Mouse (Mus musculus): Measurements from ENCODE around the gene Galnt7. TPM values are rescaled to one million over a fixed set of nuclear protein-coding genes. Genes with fewer than 3 reads are reported as not detected.

Galnt7 gene
- polyA plus RNA-seq, 1 experiment from 2014 or later, result 19.5 TPM

GRCm38 (mm10) chr8:57498847-57499511 lies 153.9 kb downstream of the Galnt7 start:
- peaks cover 4% of the 10 kb centered on the region; the same call in 1 of the 2 replicates for H3K4me1 ChIP-seq (replicated peaks; ENCODE audit: control insufficient read depth, insufficient read depth, low read length)
- DNase-seq (ENCODE audit: low spot score) (no peak), ATAC-seq (replicated peaks; ENCODE audit: low FRiP score) (peak; percentile 45)
- no peak overlapping the region for H3K9ac ChIP-seq (ENCODE audit: low read length)
- 60% methylated on average over 17 of the region's 17 CpGs for WGBS
- no peak overlapping the region for H3K4me3 ChIP-seq (ENCODE audit: low read depth, low read length)
- no peaks in the 10 kb centered on the region for H3K36me3 ChIP-seq (ENCODE audit: control insufficient read depth, insufficient read depth, low read length)
- H3K9me3 ChIP-seq (ENCODE audit: control insufficient read depth, low read length), result no peaks in the 10 kb centered on the region
- no peaks in the 10 kb centered on the region for H3K27me3 ChIP-seq (ENCODE audit: control insufficient read depth, insufficient read depth, low read length)
- no peak overlapping the region; the same call in 1 of the 2 replicates for H3K27ac ChIP-seq (ENCODE audit: low read depth, low read length)
- no peak overlapping the region for H3K4me2 ChIP-seq (ENCODE audit: low read depth, low read length, severe bottlenecking)

- Histone ChIP-seq H3K9me3 (ENCODE audit: control insufficient read depth, low read length) (no peaks in the 10 kb centered on the region), H3K4me2 (ENCODE audit: low read depth, low read length, severe bottlenecking) (no peak overlapping the region), H3K4me1 (replicated peaks; ENCODE audit: control insufficient read depth, insufficient read depth, low read length) (peaks cover 4% of the 10 kb centered on the region; the same call in 1 of the 2 replicates), H3K4me3 (ENCODE audit: low read depth, low read length) (no peak overlapping the region), H3K9ac (ENCODE audit: low read length) (no peak overlapping the region), H3K27me3 (ENCODE audit: control insufficient read depth, insufficient read depth, low read length) (no peaks in the 10 kb centered on the region), H3K27ac (ENCODE audit: low read depth, low read length) (no peak overlapping the region; the same call in 1 of the 2 replicates), H3K36me3 (ENCODE audit: control insufficient read depth, insufficient read depth, low read length) (no peaks in the 10 kb centered on the region)
- no peak for DNase-seq (ENCODE audit: low spot score)
- ATAC-seq (replicated peaks; ENCODE audit: low FRiP score), result peak; percentile 13; the same call in 1 of the 2 replicates
- WGBS, result 59% methylated on average over 8 of the region's 8 CpGs
Measured at GRCm38 (mm10) chr8:57498494-57498846, 154.4 kb downstream of the Galnt7 start.

- no peak for DNase-seq (ENCODE audit: low spot score)
- no peaks in the 10 kb centered on the region for H3K4me1 ChIP-seq (replicated peaks; ENCODE audit: control insufficient read depth, insufficient read depth, low read length)
- 97% methylated on average over 4 of the region's 4 CpGs for WGBS
- no peaks in the 10 kb centered on the region for H3K27me3 ChIP-seq (ENCODE audit: control insufficient read depth, insufficient read depth, low read length)
- no peak for ATAC-seq (replicated peaks; ENCODE audit: low FRiP score)
- H3K27ac ChIP-seq (ENCODE audit: low read depth, low read length), result no peak overlapping the region
- no peaks in the 10 kb centered on the region for H3K36me3 ChIP-seq (ENCODE audit: control insufficient read depth, insufficient read depth, low read length)
- H3K9ac ChIP-seq (ENCODE audit: low read length), result no peak overlapping the region
- no peak overlapping the region for H3K4me2 ChIP-seq (ENCODE audit: low read depth, low read length, severe bottlenecking)
- no peak overlapping the region for H3K4me3 ChIP-seq (ENCODE audit: low read depth, low read length)
- H3K9me3 ChIP-seq (ENCODE audit: control insufficient read depth, low read length), result no peaks in the 10 kb centered on the region
Measured at GRCm38 (mm10) chr8:57491873-57492272, 161.0 kb downstream of the Galnt7 start.

GRCm38 (mm10) chr8:57489896-57490295 lies 162.9 kb downstream of the Galnt7 start:
- ATAC-seq (replicated peaks; ENCODE audit: low FRiP score), result no peak
- no peaks in the 10 kb centered on the region for H3K36me3 ChIP-seq (ENCODE audit: control insufficient read depth, insufficient read depth, low read length)
- no peaks in the 10 kb centered on the region for H3K4me1 ChIP-seq (replicated peaks; ENCODE audit: control insufficient read depth, insufficient read depth, low read length)
- no peak overlapping the region for H3K9ac ChIP-seq (ENCODE audit: low read length)
- DNase-seq (ENCODE audit: low spot score), result no peak
- H3K4me3 ChIP-seq (ENCODE audit: low read depth, low read length), result no peak overlapping the region
- no peak overlapping the region for H3K27ac ChIP-seq (ENCODE audit: low read depth, low read length)
- H3K4me2 ChIP-seq (ENCODE audit: low read depth, low read length, severe bottlenecking), result no peak overlapping the region
- H3K9me3 ChIP-seq (ENCODE audit: control insufficient read depth, low read length), result no peaks in the 10 kb centered on the region
- no peaks in the 10 kb centered on the region for H3K27me3 ChIP-seq (ENCODE audit: control insufficient read depth, insufficient read depth, low read length)

GRCm38 (mm10) chr8:57489366-57489765 lies 163.5 kb downstream of the Galnt7 start:
- Histone ChIP-seq H3K27ac (ENCODE audit: low read depth, low read length) (no peak overlapping the region), H3K4me2 (ENCODE audit: low read depth, low read length, severe bottlenecking) (no peak overlapping the region), H3K27me3 (ENCODE audit: control insufficient read depth, insufficient read depth, low read length) (no peaks in the 10 kb centered on the region), H3K4me1 (replicated peaks; ENCODE audit: control insufficient read depth, insufficient read depth, low read length) (no peaks in the 10 kb centered on the region), H3K9ac (ENCODE audit: low read length) (no peak overlapping the region), H3K36me3 (ENCODE audit: control insufficient read depth, insufficient read depth, low read length) (no peaks in the 10 kb centered on the region), H3K9me3 (ENCODE audit: control insufficient read depth, low read length) (no peaks in the 10 kb centered on the region), H3K4me3 (ENCODE audit: low read depth, low read length) (no peak overlapping the region)
- ATAC-seq (replicated peaks; ENCODE audit: low FRiP score) (no peak), DNase-seq (ENCODE audit: low spot score) (no peak)
- 97% methylated on average over 1 of the region's 1 CpGs for WGBS

- H3K4me3 ChIP-seq (ENCODE audit: low read depth, low read length), result peak overlapping the region; percentile 93
- peak; percentile 90 for DNase-seq (ENCODE audit: low spot score)
- H3K9me3 ChIP-seq (ENCODE audit: control insufficient read depth, low read length), result no peaks in the 10 kb centered on the region
- under 1% methylated on average over 25 of the region's 25 CpGs for WGBS
- H3K27ac ChIP-seq (ENCODE audit: low read depth, low read length), result peak overlapping the region; percentile 70
- H3K36me3 ChIP-seq (ENCODE audit: control insufficient read depth, insufficient read depth, low read length), result no peaks in the 10 kb centered on the region
- H3K4me2 ChIP-seq (ENCODE audit: low read depth, low read length, severe bottlenecking), result peak overlapping the region; percentile 81
- peak overlapping the region; percentile 72 for H3K9ac ChIP-seq (ENCODE audit: low read length)
- H3K27me3 ChIP-seq (ENCODE audit: control insufficient read depth, insufficient read depth, low read length), result no peaks in the 10 kb centered on the region
- peak; percentile 65 for ATAC-seq (replicated peaks; ENCODE audit: low FRiP score)
- H3K4me1 ChIP-seq (replicated peaks; ENCODE audit: control insufficient read depth, insufficient read depth, low read length), result no peaks in the 10 kb centered on the region
Measured at GRCm38 (mm10) chr8:57488312-57488765, 164.5 kb downstream of the Galnt7 start.

- peak; percentile 99 for DNase-seq (ENCODE audit: low spot score)
- Histone ChIP-seq H3K36me3 (ENCODE audit: control insufficient read depth, insufficient read depth, low read length) (no peaks in the 10 kb centered on the region), H3K9me3 (ENCODE audit: control insufficient read depth, low read length) (no peaks in the 10 kb centered on the region), H3K4me3 (ENCODE audit: low read depth, low read length) (peak within 1 kb of the TSS; percentile 93), H3K27ac (ENCODE audit: low read depth, low read length) (peak within 1 kb of the TSS; percentile 92), H3K9ac (ENCODE audit: low read length) (peak within 1 kb of the TSS; percentile 92), H3K4me2 (ENCODE audit: low read depth, low read length, severe bottlenecking) (peak within 1 kb of the TSS; percentile 81), H3K27me3 (ENCODE audit: control insufficient read depth, insufficient read depth, low read length) (no peaks in the 10 kb centered on the region), H3K4me1 (replicated peaks; ENCODE audit: control insufficient read depth, insufficient read depth, low read length) (no peaks in the 10 kb centered on the region)
- peak; percentile 96 for ATAC-seq (replicated peaks; ENCODE audit: low FRiP score)
- WGBS, result 1% methylated on average over 64 of the region's 66 CpGs
Measured at GRCm38 (mm10) chr8:57487441-57488155, 165.2 kb downstream of the Galnt7 start, which contains the start of gene Sap30. Sap30 (minus strand) TSS chr8:57487860.

GRCm38 (mm10) chr8:57486491-57487440 lies 166.1 kb downstream of the Galnt7 start:
- ATAC-seq (replicated peaks; ENCODE audit: low FRiP score) (peak; percentile 69), DNase-seq (ENCODE audit: low spot score) (peak; percentile 84)
- H3K27me3 ChIP-seq (ENCODE audit: control insufficient read depth, insufficient read depth, low read length), result no peaks in the 10 kb centered on the region
- H3K4me1 ChIP-seq (replicated peaks; ENCODE audit: control insufficient read depth, insufficient read depth, low read length), result no peaks in the 10 kb centered on the region
- H3K4me3 ChIP-seq (ENCODE audit: low read depth, low read length), result peak overlapping the region; percentile 93
- H3K27ac ChIP-seq (ENCODE audit: low read depth, low read length), result peak overlapping the region; percentile 92
- H3K4me2 ChIP-seq (ENCODE audit: low read depth, low read length, severe bottlenecking), result peak overlapping the region; percentile 54
- H3K9me3 ChIP-seq (ENCODE audit: control insufficient read depth, low read length), result no peaks in the 10 kb centered on the region
- peak overlapping the region; percentile 92 for H3K9ac ChIP-seq (ENCODE audit: low read length)
- peaks cover 4% of the 10 kb centered on the region for H3K36me3 ChIP-seq (ENCODE audit: control insufficient read depth, insufficient read depth, low read length)
- under 1% methylated on average over 54 of the region's 54 CpGs for WGBS
